Mouse (Mus musculus): ENCODE measurements around the gene Adk.

- TF ChIP-seq POLR2A (IDR thresholded peaks at IDR 0.05; ENCODE audit: borderline replicate concordance, extremely low read depth, low read depth, low read length) (no peak), CTCF (IDR thresholded peaks at IDR 0.05; ENCODE audit: insufficient read depth, low read length) (no peak)
Measured at GRCm38 (mm10) chr14:21406946-21407345, 354.6 kb downstream of the Adk start.

All from lung, adult 2 months (tissue).